Mouse (Mus musculus) layer of hippocampus, adult 2 months (tissue): ENCODE results near the gene Nectin1. TPM values are rescaled to one million over a fixed set of nuclear protein-coding genes. Genes with fewer than 3 reads are reported as not detected.

Experiments used
- DNase-seq, 2 experiments: peaks; one replicate each; pipeline ENCODE4 v3.0.0; 2022; ENCODE audit warnings: low spot score in 2 of 2
- H3K27ac ChIP-seq: fragments of 200-600 bp; 2 replicates; pipeline ENCODE4 v1.8.1; 2022
- H3K4me3 ChIP-seq: fragments of 200-600 bp; 2 replicates; pipeline ENCODE4 v1.8.1; 2022; ENCODE audit warnings: mild to moderate bottlenecking
- CTCF ChIP-seq: fragments of 200-600 bp; conservative IDR thresholded peaks from 2 replicates; pipeline ENCODE4 v1.8.1; 2022; ENCODE audit warnings: antibody characterized with exemption, mild to moderate bottlenecking, moderate library complexity
- total RNA-seq, 2 experiments: library from RNA; stranded (reverse); gene quantifications; 2 replicates each; pipeline ENCODE4 v1.2.3; 2021

The Nectin1 gene
- total RNA-seq, 2 experiments from 2014 or later = 67.2 to 72.6 TPM

DNA sequence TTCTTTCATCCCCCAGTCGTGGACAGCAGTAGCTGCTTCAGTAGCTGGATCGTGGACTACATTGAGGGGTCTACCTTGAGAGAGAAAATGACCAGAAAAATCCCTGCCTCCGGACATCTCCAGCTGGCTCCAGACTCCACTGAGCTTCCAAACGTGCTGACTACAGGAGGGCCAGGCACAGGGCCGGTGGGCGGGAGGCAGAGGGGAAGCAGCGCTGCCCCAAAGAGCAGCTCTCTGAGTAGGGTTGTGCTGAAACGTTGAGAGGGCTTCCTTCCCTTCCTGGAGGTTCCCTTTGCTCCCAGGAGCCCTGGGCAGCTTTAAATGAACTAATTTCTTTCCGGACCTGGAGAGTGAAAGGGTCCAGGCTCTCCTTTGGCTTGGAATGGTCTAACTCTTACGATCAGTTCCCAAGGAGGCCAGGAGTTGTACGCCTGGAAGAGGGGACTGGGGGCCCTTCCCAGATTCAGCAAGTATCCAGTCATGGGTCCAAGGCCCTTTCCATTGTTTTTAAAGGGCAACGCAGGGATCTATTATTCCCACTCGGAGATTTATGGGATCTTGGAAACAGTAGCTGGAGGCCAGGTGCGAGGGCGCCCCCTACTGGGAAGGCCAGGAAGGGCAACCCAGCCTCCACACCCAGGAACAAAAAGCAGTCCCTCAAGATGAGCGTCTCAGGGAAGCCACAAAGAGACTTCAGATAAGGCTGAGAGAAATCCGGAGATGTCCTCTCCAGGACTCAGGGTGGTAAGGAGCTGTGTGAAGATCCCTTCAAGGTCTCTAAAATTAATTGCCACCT is 102.1 kb downstream of the Nectin1 start:
- Histone ChIP-seq H3K27ac (no peak overlapping the region), H3K4me3 (no peak overlapping the region)
- DNase-seq = peak; percentile 35 to 77
- peak; percentile 97 for TF ChIP-seq CTCF

DNA sequence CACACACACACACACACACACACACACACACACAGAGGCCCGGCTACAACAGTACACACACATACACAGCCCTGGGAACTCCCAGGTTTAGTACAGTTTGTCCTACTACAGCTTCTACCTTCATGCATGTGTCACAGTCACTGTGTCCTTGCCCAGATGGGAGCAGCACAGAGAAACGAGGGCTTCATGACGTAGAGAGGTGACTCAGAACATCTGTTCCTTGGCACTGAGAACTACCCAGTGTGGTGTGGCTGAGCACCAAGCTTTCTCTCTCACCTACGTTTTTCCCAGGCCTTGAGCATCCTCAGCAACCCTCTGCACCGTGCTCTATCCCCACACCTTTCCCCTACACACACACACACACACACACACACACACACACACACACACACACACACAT is 104.1 kb downstream of the Nectin1 start:
- H3K4me3 ChIP-seq = no peak overlapping the region
- no peak for TF ChIP-seq CTCF
- peak; percentile 37 to 57 for DNase-seq
- H3K27ac ChIP-seq = no peak overlapping the region

DNA sequence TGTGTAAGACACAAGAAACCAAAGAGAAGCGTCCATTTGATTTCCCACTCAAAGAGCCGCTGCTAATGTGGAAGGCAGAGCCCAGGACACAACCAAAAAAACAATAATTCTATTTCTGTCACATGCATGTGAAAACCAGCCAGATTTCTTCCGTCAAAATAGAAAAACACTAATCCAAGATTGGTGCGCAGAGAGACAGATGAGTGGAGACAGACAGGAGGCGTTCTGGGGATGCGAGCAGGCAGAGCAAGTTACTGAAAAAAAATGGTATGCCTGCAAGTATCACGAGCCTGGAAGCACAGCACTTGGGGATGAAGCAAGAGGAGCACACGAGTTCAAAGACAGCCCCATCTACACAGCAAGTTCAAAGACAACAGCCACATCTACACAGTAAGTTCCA is 106.5 kb downstream of the Nectin1 start:
- peak; percentile 41 for TF ChIP-seq CTCF
- Histone ChIP-seq H3K27ac (no peak overlapping the region), H3K4me3 (no peak overlapping the region)
- DNase-seq = peak in 1 of 2 experiments; percentile 51

DNA sequence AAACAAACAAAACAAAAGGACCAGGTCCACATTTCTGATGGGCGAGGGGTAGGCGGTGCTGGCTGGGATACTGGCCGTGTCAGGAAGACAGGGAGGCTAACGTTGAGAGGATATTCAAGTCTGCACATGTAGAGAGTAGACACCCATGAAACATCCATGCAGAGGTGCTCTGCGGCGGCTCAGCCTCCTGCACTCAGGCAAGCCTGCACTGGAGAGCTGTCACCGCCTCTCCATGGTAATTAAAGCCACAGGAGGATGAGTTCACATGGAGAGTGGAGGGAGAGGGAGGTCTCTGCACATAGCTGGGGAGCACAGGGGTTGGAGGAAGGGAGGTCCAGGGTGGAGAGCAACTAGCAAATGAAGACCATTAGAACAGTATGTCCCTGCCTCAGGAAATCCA is 107.4 kb downstream of the Nectin1 start:
- Histone ChIP-seq H3K27ac (no peak overlapping the region), H3K4me3 (no peak overlapping the region)
- no peak for DNase-seq
- no peak for TF ChIP-seq CTCF

- TF ChIP-seq CTCF = no peak
- Histone ChIP-seq H3K27ac (no peak overlapping the region), H3K4me3 (no peak overlapping the region)
- no peak for DNase-seq
These were observed 112.1 kb downstream of the Nectin1 start for GRCm38 (mm10) chr9:43855887-43856286.
